ENCODE assay signal across 8 mouse cellular contexts in the genomic region with DNA sequence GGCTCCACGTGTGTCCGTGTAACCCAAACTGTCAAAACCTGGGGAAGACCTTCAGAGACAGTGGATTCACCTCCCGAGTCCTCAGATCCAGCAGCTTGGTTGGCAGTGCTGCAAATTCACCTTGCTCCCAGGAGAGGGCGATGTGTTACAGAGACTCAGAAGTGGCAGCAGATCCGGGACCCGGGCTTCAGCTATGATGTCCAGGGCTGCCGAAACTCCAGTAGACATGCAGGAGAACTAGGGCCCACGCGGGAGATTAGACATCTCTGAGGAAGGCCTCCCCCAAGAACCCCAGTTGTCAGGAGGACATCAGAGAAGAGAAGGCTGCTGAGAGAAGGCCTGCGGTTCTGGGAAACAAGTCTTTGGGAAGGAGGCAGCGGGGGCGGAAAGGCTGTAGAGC. TPM values are rescaled to one million over a fixed set of nuclear protein-coding genes. Genes with fewer than 3 reads are reported as not detected.
DNase-seq lines count a peak whose midpoint lies in the region; ATAC-seq and TF ChIP-seq lines count a peak whose summit lies in the region.

No protein-coding gene starts in this region.

- no peak for TF ChIP-seq POLR2A in ES-Bruce4 (IDR thresholded peaks at IDR 0.05; ENCODE audit: insufficient read depth, low read length)

- H3K27ac ChIP-seq in ES-Bruce4 (ENCODE audit: insufficient read depth, low read length): no peak overlapping the region
- no peak overlapping the region for H3K27ac ChIP-seq in liver, embryonic 14.5 days

- H3K4me1 ChIP-seq in ES-Bruce4 (ENCODE audit: control insufficient read depth, insufficient read depth, low read length): peaks cover 2% of the 10 kb centered on the region
- no peaks in the 10 kb centered on the region for H3K4me1 ChIP-seq in liver, embryonic 14.5 days (replicated peaks; ENCODE audit: control insufficient read depth in 2 of 2, insufficient read depth in 2 of 2, low read length in 1 of 2)

- peak; percentile 52 for DNase-seq in adrenal gland, adult 8-10 months
- peak; percentile 86 for DNase-seq in embryo, embryonic 10 days (ENCODE audit: low spot score)
- DNase-seq in gastrocnemius, postnatal 25 days: peak; percentile 36
- DNase-seq in kidney, postnatal 14 days: peak; percentile 80
- DNase-seq in liver, embryonic 14.5 days (ENCODE audit: low read depth in 3 of 3, low spot score in 3 of 3): peak; percentile 10 to 23 (median 19)
- peak; percentile 88 for DNase-seq in retina, embryonic 14.5 days (ENCODE audit: low spot score)

- no peaks in the 10 kb centered on the region for H3K9me3 ChIP-seq in ES-Bruce4 (replicated peaks; ENCODE audit: control insufficient read depth, insufficient read depth, low read length, poor library complexity, severe bottlenecking)
- H3K9me3 ChIP-seq in liver, embryonic 14.5 days (ENCODE audit: control insufficient read depth, low read length): no peaks in the 10 kb centered on the region

- no peaks in the 10 kb centered on the region for H3K36me3 ChIP-seq in ES-Bruce4 (ENCODE audit: control insufficient read depth, insufficient read depth, low read length, poor library complexity, severe bottlenecking)
- no peaks in the 10 kb centered on the region for H3K36me3 ChIP-seq in liver, embryonic 14.5 days (replicated peaks; ENCODE audit: control insufficient read depth, insufficient read depth, low read depth)

- no peak overlapping the region for H3K4me3 ChIP-seq in ES-Bruce4 (ENCODE audit: low read depth, low read length)
- H3K4me3 ChIP-seq in liver, embryonic 14.5 days (ENCODE audit: insufficient read depth in 1 of 2, low read depth in 2 of 2, low read length in 2 of 2): no peak overlapping the region

- ATAC-seq in liver, embryonic 14.5 days (ENCODE audit: insufficient read depth): no peak
- ATAC-seq in erythroid progenitor cell, adult 5-6 weeks (replicated peaks; ENCODE audit: low FRiP score, poor library complexity, severe bottlenecking): no peak

- H3K27me3 ChIP-seq in ES-Bruce4 (ENCODE audit: control insufficient read depth, insufficient read depth, low read length, poor library complexity, severe bottlenecking): no peaks in the 10 kb centered on the region
- peaks cover 26% of the 10 kb centered on the region for H3K27me3 ChIP-seq in liver, embryonic 14.5 days (ENCODE audit: control insufficient read depth, insufficient read depth, low read length)

- 18% methylated on average over 12 of the region's 12 CpGs for WGBS in liver, embryonic 14.5 days (ENCODE audit: insufficient replicate concordance)

- no peak overlapping the region for H3K9ac ChIP-seq in ES-Bruce4 (ENCODE audit: low read depth, poor library complexity, severe bottlenecking)
- no peak overlapping the region for H3K9ac ChIP-seq in liver, embryonic 14.5 days (replicated peaks)

- H3K4me2 ChIP-seq in liver, embryonic 14.5 days (ENCODE audit: low read depth): no peak overlapping the region

- no peak for TF ChIP-seq EP300 in ES-Bruce4 (IDR thresholded peaks at IDR 0.05; ENCODE audit: insufficient read depth, low read depth, low read length)
- no peak for TF ChIP-seq EP300 in liver, embryonic 14.5 days (IDR thresholded peaks at IDR 0.05; ENCODE audit: low read depth)

- TF ChIP-seq CTCF in ES-Bruce4 (IDR thresholded peaks at IDR 0.05; ENCODE audit: low read depth, low read length): peak; percentile 91
- peak; percentile 67 for TF ChIP-seq CTCF in liver, embryonic 14.5 days (IDR thresholded peaks at IDR 0.05; ENCODE audit: low read depth)

RNA-seq across cellular contexts. Expression of a gene that starts 50.7 kb away (rescaled TPM):
- polyA plus RNA-seq in ES-Bruce4 (2011; ENCODE audit: insufficient read depth, insufficient read length, low read depth, missing spikeins): not detected in 2 replicates
- total RNA-seq in adrenal gland, adult 8-10 months (2022): under 1 TPM in 1 of 4 experiments, not detected in 3; 0.31 TPM
- not detected for total RNA-seq in gastrocnemius, postnatal 25 days (2021)
- not detected in 2 replicates for polyA plus RNA-seq in liver, embryonic 14.5 days (2012; rRNA removed)
- not detected in 2 replicates for polyA plus RNA-seq in liver, embryonic 14.5 days (2014; fragmentation: Nextera tagmentation; extraction: Ambion mirVana)
- not detected in 2 replicates for total RNA-seq in erythroid progenitor cell, adult 5-6 weeks (2015; ENCODE audit: low replicate concordance)
- total RNA-seq in erythroid progenitor cell, adult 5-6 weeks (2017; ENCODE audit: low replicate concordance): not detected in 2 replicates

Comparison
In these comparisons a context has a peak if more than half of its experiments do, and no peak if none do; other contexts are left out.
1. DNase-seq: peak in every context shown above with its lines; median percentile 88 in retina, embryonic 14.5 days; 86 in embryo, embryonic 10 days; 80 in kidney, postnatal 14 days; 52 in adrenal gland, adult 8-10 months; 36 in gastrocnemius, postnatal 25 days; 19 in liver, embryonic 14.5 days.